Mouse (Mus musculus) CH12.LX (cell line): ENCODE results near the gene Abcd3. TPM values are rescaled to one million over a fixed set of nuclear protein-coding genes. Genes with fewer than 3 reads are reported as not detected.
A peak's percentile ranks its signal among the peaks of the same experiment; 100 is the strongest.

Source experiments
- DNase-seq: peaks from one replicate; pipeline ENCODE4 v3.0.0-alpha.2; 2013; ENCODE audit errors: extremely low read depth
- H3K27ac ChIP-seq: 2 replicates; pipeline ENCODE4 v1.5.1; 2012; ENCODE audit warnings: low read depth, mild to moderate bottlenecking, control low read depth, moderate library complexity; ENCODE audit not compliant: insufficient read depth
- H3K27me3 ChIP-seq: replicated peaks from 2 replicates; pipeline ENCODE3; 2012; ENCODE audit warnings: inconsistent platforms
- H3K36me3 ChIP-seq, 2 experiments: replicated peaks in 1 of 2; 2 replicates each; pipeline versions ENCODE3 to v1.6.1; 2012; ENCODE audit warnings: inconsistent platforms in 1 of 2, low read length in 1 of 2, mild to moderate bottlenecking in 1 of 2, mixed read lengths in 1 of 2, moderate library complexity in 1 of 2; ENCODE audit not compliant: control insufficient read depth in 1 of 2, insufficient read depth in 1 of 2
- H3K4me1 ChIP-seq, 2 experiments: 2 replicates each; pipeline ENCODE4 v1.6.1; 2012; ENCODE audit warnings: inconsistent platforms in 1 of 2, moderate library complexity in 1 of 2; ENCODE audit not compliant: insufficient read depth in 2 of 2, control insufficient read depth in 1 of 2
- H3K4me2 ChIP-seq: 2 replicates; pipeline ENCODE4 v1.6.1; 2012; ENCODE audit warnings: low read depth, mild to moderate bottlenecking, control low read depth; ENCODE audit not compliant: poor library complexity, insufficient read depth, severe bottlenecking
- H3K4me3 ChIP-seq, 3 experiments: fragments of 150-350 bp in 1 of 3; sonication (generic) in 1 of 3; replicated peaks in 1 of 3; 2 replicates each; pipeline versions ENCODE3 to v1.5.1; 2011 to 2012; ENCODE audit warnings: low read depth in 2 of 3, low read length in 2 of 3, mild to moderate bottlenecking in 2 of 3, moderate library complexity in 2 of 3, control low read depth in 1 of 3, improper control_type of control experiment in 1 of 3, inconsistent platforms in 1 of 3, mixed read lengths in 1 of 3; ENCODE audit not compliant: poor library complexity in 1 of 3
- H3K79me2 ChIP-seq: replicated peaks from 2 replicates; pipeline ENCODE4 v1.6.1; 2012; ENCODE audit warnings: mild to moderate bottlenecking, moderate library complexity; ENCODE audit not compliant: control insufficient read depth, poor library complexity, insufficient read depth, severe bottlenecking; ENCODE audit errors: extremely low read depth
- H3K9ac ChIP-seq: 2 replicates; pipeline ENCODE4 v1.6.1; 2012; ENCODE audit warnings: low read depth, mild to moderate bottlenecking, control low read depth, moderate library complexity; ENCODE audit not compliant: insufficient read depth
- H3K9me3 ChIP-seq: replicated peaks from 2 replicates; pipeline ENCODE3; 2012; ENCODE audit warnings: low read length, inconsistent platforms, mixed read lengths
- BHLHE40 ChIP-seq: IDR thresholded peaks from 2 replicates; pipeline ENCODE4 v1.6.1; 2011; ENCODE audit warnings: mild to moderate bottlenecking, low read depth, low read length, improper control_type of control experiment
- CTCF ChIP-seq, 2 experiments: IDR thresholded peaks in 1 of 2; conservative IDR thresholded peaks in 1 of 2; 2 replicates each; pipeline ENCODE4 v1.5.1; 2011 to 2012; ENCODE audit warnings: low read depth in 2 of 2, low read length in 2 of 2, improper control_type of control experiment in 1 of 2, inconsistent platforms in 1 of 2, mild to moderate bottlenecking in 1 of 2, moderate library complexity in 1 of 2
- EP300 ChIP-seq: IDR thresholded peaks from 2 replicates; pipeline ENCODE4 v1.6.1; 2011; ENCODE audit warnings: low read length, improper control_type of control experiment
- JUND ChIP-seq: conservative IDR thresholded peaks from 2 replicates; pipeline ENCODE4 v1.6.1; 2011; ENCODE audit warnings: low read depth, low read length, improper control_type of control experiment
- MYC ChIP-seq: IDR thresholded peaks from 2 replicates; pipeline ENCODE4 v1.6.1; 2011; ENCODE audit warnings: low read depth, mild to moderate bottlenecking, improper control_type of control experiment, low read length
- NRF1 ChIP-seq: IDR thresholded peaks from 2 replicates; pipeline ENCODE4 v1.6.1; 2014; ENCODE audit warnings: low read depth, mild to moderate bottlenecking, inconsistent platforms, low read length, improper control_type of control experiment, moderate library complexity
- PAX5 ChIP-seq: IDR thresholded peaks from 2 replicates; pipeline ENCODE4 v1.6.1; 2012; ENCODE audit warnings: low read length, inconsistent platforms, mixed read lengths
- POLR2AphosphoS2 ChIP-seq: IDR thresholded peaks from 2 replicates; pipeline ENCODE4 v1.6.1; 2011; ENCODE audit warnings: low read depth, low read length, improper control_type of control experiment
- RAD21 ChIP-seq: IDR thresholded peaks from 2 replicates; pipeline ENCODE4 v1.6.1; 2011; ENCODE audit warnings: low read depth, mild to moderate bottlenecking, low read length, improper control_type of control experiment, moderate library complexity
- RCOR1 ChIP-seq: conservative IDR thresholded peaks from 2 replicates; pipeline ENCODE4 v1.6.1; 2012; ENCODE audit warnings: low read depth, mild to moderate bottlenecking, inconsistent platforms, low read length, improper control_type of control experiment
- SMC3 ChIP-seq: IDR thresholded peaks from 2 replicates; pipeline ENCODE4 v1.6.1; 2011; ENCODE audit warnings: low read depth, low read length, improper control_type of control experiment
- UBTF ChIP-seq: IDR thresholded peaks from 2 replicates; pipeline ENCODE4 v1.6.1; 2012; ENCODE audit warnings: low read depth, mild to moderate bottlenecking, inconsistent platforms, low read length, improper control_type of control experiment, moderate library complexity
- USF1 ChIP-seq: IDR thresholded peaks from 2 replicates; pipeline ENCODE4 v1.6.1; 2014; ENCODE audit warnings: low read depth, mild to moderate bottlenecking, inconsistent platforms, low read length, improper control_type of control experiment
- USF2 ChIP-seq: conservative IDR thresholded peaks from 2 replicates; pipeline ENCODE4 v1.6.1; 2011; ENCODE audit warnings: low read depth, low read length, improper control_type of control experiment
- ZMIZ1 ChIP-seq: IDR thresholded peaks from 2 replicates; pipeline ENCODE4 v1.6.1; 2012; ENCODE audit warnings: low read depth, mild to moderate bottlenecking, inconsistent platforms, low read length, improper control_type of control experiment
- ZNF384 ChIP-seq: IDR thresholded peaks from 2 replicates; pipeline ENCODE4 v1.6.1; 2012; ENCODE audit warnings: low read depth, low read length, improper control_type of control experiment, inconsistent platforms
- dilution Hi-C: fragments of 300-500 bp; cut with MboI; formaldehyde crosslinking; loops from 2 replicates; pipeline ENCODE4 v1.14.3; 2020; ENCODE audit warnings: low sequenced_read_pairs; ENCODE audit not compliant: extremely low pct_unique_long_range_greater_than_20kb, extremely low pct_ligation_motif_present
- in situ Hi-C: fragments of 300-500 bp; cut with MboI; formaldehyde crosslinking; loops from 3 replicates; pipeline ENCODE4 v1.14.3; 2019; ENCODE audit warnings: low sequenced_read_pairs, low pct_ligation_motif_present, low pct_unique_long_range_greater_than_20kb, mixed read lengths
- polyA plus RNA-seq: library from polyadenylated mRNA; unstranded; fragments of >175 nt; gene quantifications from 2 replicates; pipeline ENCODE4 v1.2.1, GENCODE M21; 2012; ENCODE audit warnings: low read depth; ENCODE audit not compliant: insufficient read length
- total RNA-seq, 2 experiments: library from RNA; depleted of rRNA; stranded (reverse); fragments of 300-350 nt in 1 of 2; fragments of >200 nt in 1 of 2; gene quantifications; 2 replicates each; pipeline ENCODE4 v1.2.3; 2012 to 2014

Abcd3 gene
- total and polyA plus RNA-seq, 3 experiments, result 53.5 to 65.9 (median 53.8) TPM

- in situ Hi-C loops, result no loop called here
- no peak overlapping the region for H3K4me3 ChIP-seq
- no peaks in the 10 kb centered on the region for H3K27me3 ChIP-seq
- H3K27ac ChIP-seq, result no peak overlapping the region
- H3K4me1 ChIP-seq, result peaks cover 0 to 20% of the 10 kb centered on the region in 2 experiments; a peak in 2 of 4 replicates
- no peak for DNase-seq
- H3K36me3 ChIP-seq, result peaks cover 68 to 75% of the 10 kb centered on the region in 2 experiments
- no peak overlapping the region for H3K4me2 ChIP-seq
- dilution Hi-C loops, result no loop called here
- no peak overlapping the region for H3K9ac ChIP-seq
- TF ChIP-seq USF1 (no peak), RCOR1 (no peak), UBTF (no peak), USF2 (no peak), MYC (no peak), BHLHE40 (no peak)
- H3K79me2 ChIP-seq, result no peaks in the 10 kb centered on the region
- H3K9me3 ChIP-seq, result no peaks in the 10 kb centered on the region
Measured at GRCm38 (mm10) chr3:121766818-121767217, 48.3 kb downstream of the Abcd3 start.

GRCm38 (mm10) chr3:121766048-121766447 lies 49.1 kb downstream of the Abcd3 start:
- Histone ChIP-seq H3K9me3 (no peaks in the 10 kb centered on the region), H3K9ac (no peak overlapping the region), H3K79me2 (no peaks in the 10 kb centered on the region), H3K27me3 (no peaks in the 10 kb centered on the region), H3K4me2 (no peak overlapping the region), H3K4me1 (peaks cover 0 to 20% of the 10 kb centered on the region in 2 experiments; a peak in 2 of 4 replicates), H3K4me3 (no peak overlapping the region), H3K36me3 (peaks cover 67 to 74% of the 10 kb centered on the region in 2 experiments), H3K27ac (no peak overlapping the region)
- in situ Hi-C loops (no loop called here), dilution Hi-C loops (no loop called here)
- TF ChIP-seq NRF1 (no peak), JUND (no peak), EP300 (no peak), ZMIZ1 (no peak), SMC3 (no peak)
- no peak for DNase-seq

- dilution Hi-C loops, result no loop called here
- H3K9me3 ChIP-seq, result no peaks in the 10 kb centered on the region
- no peaks in the 10 kb centered on the region for H3K79me2 ChIP-seq
- no peak overlapping the region for H3K27ac ChIP-seq
- H3K9ac ChIP-seq, result no peak overlapping the region
- peaks cover 62 to 73% of the 10 kb centered on the region in 2 experiments for H3K36me3 ChIP-seq
- TF ChIP-seq RAD21 (peak; percentile 58), POLR2AphosphoS2 (no peak), ZNF384 (peak; percentile 99), PAX5 (no peak), SMC3 (peak; percentile 59), CTCF (conservative IDR thresholded peaks at IDR 0.05 in 1 of 2, IDR thresholded peaks at IDR 0.05 in 1 of 2; ENCODE audit: low read depth in 2 of 2, low read length in 2 of 2) (peak; percentile 64 to 72; a peak in 3 of 4 replicates)
- H3K4me1 ChIP-seq, result peaks cover 0 to 26% of the 10 kb centered on the region in 2 experiments; a peak in 2 of 4 replicates
- H3K27me3 ChIP-seq, result no peaks in the 10 kb centered on the region
- no peak overlapping the region for H3K4me2 ChIP-seq
- in situ Hi-C loops, result no loop called here
- DNase-seq, result peak; percentile 42
- H3K4me3 ChIP-seq, result no peak overlapping the region
Measured at GRCm38 (mm10) chr3:121762056-121762852, 52.8 kb downstream of the Abcd3 start.
